Mouse (Mus musculus) spleen, embryonic (tissue): ENCODE results near the gene Traf5.

Source experiments
- CTCF ChIA-PET: fragments of 350-600 bp; sonication (Branson Sonifier 250); formaldehyde crosslinking; loops from one replicate; lab custom pipeline; 2022; lab: Charles Lee

Gene Traf5

DNA sequence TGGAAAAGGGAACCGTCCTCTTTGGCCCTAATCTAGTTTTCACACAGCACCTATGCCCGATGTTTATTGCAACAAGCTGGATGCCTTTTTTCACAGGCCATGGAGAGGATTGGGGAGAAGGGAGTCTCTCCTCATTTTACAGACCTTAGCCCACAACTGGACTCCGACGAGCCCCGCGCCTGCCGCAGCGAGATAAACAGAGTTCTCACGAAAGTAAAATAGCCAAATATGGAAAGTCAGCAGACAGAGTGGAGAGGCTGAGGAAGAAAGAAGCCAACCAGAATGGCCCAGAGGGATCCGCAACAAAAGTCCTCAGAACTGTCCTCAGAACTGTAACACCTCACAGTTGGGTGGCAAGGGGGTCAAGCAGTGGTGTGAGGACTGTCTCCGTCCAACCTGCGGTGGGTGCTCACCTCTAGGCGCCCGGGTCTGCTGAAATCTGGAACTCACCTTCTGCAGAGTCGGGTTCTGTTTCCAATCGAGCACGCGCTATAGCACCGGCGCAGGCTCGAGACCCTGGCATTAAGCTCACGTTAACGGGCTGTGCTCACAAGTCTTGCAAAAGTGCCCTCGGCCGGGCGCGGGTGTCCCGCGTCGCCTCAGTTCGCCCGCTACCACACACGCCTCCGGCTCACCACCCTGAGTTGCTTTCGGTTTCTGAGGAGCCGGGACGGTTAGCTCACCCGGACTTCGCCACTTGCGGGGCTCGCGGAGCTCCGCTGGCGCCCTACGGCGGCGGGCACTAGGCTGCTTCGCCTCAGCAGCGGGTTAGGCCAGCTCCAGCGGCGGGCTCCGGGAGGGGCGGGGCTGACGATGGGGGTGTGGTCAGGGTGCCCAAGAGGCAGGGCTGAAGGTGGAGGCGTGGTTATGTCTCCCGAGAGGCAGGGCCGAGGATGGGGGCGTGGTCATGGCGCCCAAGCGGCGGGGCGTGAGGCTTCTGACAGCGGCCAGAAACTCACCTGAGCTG is at the start of gene Traf5:
Gene Traf5, minus strand, starts transcription at position 754 of the 967 bp plus-strand sequence.
- CTCF ChIA-PET, result interaction anchor here (1.0 to 3.4 kb wide), 3 partner anchors 18 to 127 kb away, joined by 3 to 26 read pairs (median 6); no protein-coding TSS in a partner anchor

DNA sequence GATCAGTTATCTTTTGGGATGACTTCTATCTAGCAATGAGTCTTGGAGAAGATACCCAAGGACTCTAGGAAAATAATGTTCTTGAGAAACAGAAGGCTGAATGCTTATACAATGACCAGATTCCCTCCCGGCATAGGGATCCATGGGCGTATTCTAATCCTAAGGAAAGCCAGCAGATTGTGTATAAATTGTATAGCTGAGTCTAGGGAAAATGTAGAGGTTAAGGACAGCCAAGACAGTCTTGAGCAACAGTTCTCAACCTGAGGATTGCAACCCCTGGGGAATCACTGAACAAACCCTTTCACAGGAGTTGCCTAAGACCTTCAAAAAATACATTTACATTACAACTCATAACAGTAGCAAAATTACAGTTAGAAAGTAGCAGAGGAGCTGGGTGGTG is 48.0 kb upstream of the Traf5 start:
- CTCF ChIA-PET, result no interaction called here

DNA sequence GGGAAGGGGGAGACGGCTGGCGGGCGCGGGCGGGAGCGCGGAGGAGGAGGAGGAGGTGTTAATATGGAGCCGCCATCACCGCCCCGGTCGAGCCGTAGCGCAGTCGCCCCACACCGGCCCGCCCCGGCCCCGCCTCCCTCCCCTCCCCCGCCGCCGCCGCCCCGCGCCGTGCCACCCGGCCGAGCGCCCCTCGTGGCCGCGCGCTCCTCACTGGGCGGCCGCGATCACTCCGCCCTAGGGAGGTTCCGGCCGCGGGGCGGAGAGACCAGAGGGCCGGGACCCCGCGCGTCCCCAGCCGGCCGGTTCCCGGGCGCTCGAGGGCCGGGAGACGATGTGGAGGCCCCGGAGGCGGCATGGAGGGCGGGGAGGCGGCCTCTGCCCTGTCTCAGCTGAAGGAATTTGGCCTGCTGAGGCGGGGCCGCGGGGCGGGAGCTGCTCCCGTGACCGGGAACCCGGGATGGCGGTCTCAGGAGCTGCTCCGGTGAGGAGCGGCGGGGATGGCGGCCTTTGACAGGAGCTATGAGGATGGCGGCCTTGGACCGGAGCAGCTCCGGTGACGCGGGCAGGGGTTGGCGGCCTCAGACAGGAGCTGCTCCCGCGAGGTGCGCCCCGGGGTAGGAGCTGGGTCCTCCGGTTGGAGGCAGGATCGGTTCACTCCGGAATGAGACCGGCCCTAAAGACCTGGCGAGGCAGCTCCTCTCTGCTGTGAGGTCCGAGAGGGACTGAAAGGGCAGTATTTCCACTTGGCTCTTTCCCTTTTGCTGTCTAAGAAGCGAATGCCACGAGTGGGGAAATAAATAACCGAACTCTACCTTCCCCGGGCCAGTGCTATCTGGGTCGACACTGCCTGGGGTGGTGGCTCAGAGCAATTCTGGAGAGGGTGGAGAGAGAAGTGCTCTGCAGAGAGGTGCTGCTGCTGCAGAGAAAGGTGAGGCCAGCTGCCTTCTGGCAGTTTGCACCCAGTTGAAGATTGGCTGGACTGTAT is 45.9 kb upstream of the Traf5 start, which contains the start of gene Rcor3:
Gene Rcor3, minus strand, starts transcription at position 137 of the 985 bp plus-strand sequence.
- CTCF ChIA-PET, result interaction anchor here (0.5 to 0.6 kb wide), 2 partner anchors 8 to 10 kb away, joined by 3 read pairs; no protein-coding TSS in a partner anchor

DNA sequence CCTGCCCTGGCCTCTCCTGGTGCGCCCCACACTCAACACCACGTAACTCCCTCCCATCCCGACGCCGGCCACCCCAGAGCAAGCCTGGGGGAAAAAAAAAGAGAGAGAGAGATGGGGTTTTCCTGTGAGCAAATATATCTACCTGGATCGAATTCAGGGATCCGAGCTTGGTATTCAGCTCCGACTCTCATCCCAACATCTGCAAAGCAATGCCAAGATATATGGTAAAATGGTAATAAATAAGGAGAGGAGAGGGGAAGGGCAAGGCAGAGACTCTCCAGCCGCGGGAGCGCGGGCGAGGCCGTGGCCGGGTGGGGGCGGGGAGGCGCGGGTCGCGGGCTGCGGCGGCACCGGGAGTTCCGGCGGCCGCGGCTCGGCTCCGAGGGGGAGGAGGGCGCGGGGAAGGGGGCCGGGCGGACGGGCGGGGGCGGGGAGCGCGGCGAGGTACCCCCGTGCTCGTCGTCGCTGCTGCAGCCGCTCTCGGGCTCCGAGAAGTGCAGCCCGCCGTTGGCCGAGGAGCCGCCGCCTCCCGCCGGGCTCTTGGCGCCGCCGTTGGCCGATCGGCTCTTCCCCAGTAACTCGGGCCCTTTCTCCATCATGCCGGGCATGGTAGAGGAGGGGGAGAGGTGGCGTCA is 45.0 kb upstream of the Traf5 start:
- CTCF ChIA-PET, result interaction anchor here (0.5 kb wide), 1 partner anchor 7 kb away, joined by 3 read pairs; no protein-coding TSS in a partner anchor

DNA sequence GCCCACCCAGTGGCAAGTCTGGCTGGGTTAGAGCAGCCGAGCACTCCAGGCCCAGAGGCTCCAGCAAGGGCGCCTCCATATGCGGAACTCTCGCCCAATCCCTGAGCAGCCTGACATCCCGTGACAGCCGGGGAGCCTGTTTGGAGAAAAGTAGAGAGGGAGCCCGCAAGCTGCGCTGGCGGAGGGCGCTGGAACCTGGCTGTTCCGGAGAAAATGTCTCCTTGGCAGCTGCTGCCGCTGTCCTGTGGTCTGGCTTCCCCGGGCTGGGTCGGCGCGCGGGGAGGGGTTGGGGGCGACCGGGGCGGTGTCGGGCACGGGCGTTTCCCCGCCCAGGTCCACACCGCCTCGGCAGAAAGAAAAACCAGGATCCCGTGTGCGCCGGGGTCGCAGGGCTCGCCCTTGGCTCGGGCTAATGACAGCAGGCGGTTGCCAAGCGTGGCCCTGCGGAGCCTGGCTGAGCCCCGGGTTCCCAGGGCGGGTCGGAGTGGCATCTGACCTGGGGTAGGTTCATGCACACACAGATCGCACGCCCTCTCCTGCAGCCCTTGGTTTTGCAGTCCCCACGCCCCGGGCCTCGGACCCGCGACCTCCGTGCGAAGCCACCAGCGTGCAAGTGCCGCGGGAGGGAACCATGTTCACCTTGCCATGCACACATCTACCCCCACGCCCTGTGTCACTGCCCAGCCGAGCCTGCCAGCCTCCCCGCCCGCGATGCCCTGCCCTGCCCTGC is 44.4 kb upstream of the Traf5 start:
- CTCF ChIA-PET, result no interaction called here

DNA sequence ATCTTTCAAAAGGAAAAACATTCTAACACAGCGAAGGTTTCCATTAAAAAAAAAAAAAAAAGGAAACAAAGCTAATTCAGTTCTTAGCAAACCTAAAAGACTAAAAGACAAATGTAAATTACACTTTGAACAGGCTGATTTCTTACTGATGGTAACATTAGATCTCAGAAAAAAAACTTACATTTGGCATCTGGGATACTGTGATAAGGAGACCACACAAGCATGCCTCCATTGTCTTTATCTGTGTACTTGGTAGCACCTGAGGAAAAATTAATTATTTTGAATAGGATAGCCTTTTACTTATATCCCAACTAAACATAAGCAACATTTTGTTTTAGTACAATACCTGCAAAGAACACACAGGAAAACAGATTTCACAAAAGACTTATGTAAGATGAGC is 37.8 kb upstream of the Traf5 start:
- CTCF ChIA-PET, result interaction anchor here (0.6 kb wide), 1 partner anchor 8 kb away, joined by 3 read pairs; the partner anchor contains the start of gene Rcor3

DNA sequence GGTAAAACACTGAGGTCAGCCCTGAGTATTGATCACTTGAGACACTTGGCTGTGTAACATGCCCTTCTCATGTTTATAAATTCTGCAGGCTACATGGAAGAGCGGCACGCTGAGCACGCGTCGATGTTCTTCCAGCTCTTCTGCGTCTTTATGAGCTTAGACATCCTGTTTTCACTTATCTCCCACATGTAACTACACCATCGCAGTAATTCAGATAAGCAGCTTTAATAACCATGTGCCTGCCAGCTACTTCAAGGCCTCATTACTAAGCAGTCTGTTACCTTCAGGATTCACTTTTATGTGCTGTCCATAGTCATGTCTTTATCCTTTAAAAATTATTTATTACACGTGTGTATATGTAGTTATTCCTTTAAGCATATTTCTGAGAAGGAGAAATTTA is 36.0 kb upstream of the Traf5 start:
- CTCF ChIA-PET, result no interaction called here

DNA sequence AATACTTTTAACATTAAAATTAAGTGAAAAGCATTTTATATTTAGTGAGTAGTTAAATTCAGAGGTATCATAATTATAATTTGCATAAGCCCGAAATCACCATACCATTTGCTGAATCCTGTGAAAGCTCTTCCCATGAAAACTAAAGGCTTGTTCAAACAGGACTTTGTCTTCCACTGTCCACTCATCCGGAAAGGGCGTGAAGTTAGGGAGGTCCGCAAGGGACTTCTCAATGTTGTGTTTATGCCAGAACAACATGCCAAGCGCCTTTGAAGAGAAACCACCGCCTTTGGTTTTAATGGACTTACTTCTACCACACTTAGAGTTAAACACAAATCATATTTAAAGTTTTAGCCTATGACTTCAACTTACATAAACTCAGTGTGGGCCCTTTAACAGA is 33.4 kb upstream of the Traf5 start:
- CTCF ChIA-PET, result no interaction called here

DNA sequence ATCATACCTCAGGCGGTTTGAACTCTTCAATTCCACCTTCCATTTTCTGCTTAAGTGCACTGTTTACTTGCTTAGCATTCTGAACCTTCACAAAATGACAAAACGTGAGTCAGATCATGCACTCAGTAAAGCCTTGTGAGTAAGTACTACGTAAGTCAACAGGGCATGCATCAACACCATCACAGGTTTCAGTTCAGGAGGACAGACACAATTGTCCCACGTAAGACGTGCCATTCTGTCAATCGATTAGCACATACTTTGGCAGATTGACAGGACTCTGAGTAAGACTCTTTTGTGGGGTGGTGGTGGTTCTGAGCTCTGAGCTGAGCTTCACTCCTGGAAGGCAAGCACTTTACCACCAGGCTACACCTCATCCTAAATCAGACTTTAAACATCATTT is 23.9 kb upstream of the Traf5 start:
- CTCF ChIA-PET, result no interaction called here

DNA sequence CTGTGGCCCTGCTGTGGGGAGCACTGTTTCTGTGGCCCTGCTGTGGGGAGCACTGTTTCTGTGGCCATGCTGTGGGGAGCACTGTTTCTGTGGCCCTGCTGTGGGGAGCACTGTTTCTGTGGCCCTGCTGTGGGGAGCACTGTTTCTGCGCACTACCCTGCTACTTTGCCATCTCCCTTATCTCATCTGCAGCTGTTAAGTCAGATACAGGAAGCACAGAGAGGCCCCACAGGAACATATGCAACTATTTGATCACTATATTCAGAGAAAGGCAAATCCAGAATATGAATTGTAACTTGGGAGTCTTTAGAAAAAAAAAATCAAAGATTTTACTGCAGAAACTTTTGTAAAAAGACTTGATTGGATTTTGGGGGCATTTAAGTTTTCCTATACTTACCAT is 23.0 kb upstream of the Traf5 start:
- CTCF ChIA-PET, result no interaction called here

DNA sequence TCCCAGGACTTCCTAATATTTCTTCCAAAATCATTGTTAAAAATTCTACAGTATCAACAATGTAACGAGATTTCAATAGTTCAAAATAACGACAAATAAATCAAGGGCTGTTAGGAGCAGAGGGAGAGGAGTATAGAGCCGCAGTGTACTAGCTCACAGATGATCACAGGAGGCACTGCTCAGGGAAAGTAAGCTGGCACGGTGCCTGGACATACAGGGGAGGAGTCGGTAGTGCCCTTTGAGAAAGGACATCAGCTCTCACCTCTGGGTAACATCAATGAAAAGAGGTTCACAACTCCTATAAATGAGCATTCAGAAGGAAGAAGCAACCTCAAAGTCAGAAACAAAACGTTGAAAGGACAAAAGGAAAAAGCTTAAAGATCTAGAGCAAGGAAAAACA is 16.8 kb upstream of the Traf5 start:
- CTCF ChIA-PET, result no interaction called here

DNA sequence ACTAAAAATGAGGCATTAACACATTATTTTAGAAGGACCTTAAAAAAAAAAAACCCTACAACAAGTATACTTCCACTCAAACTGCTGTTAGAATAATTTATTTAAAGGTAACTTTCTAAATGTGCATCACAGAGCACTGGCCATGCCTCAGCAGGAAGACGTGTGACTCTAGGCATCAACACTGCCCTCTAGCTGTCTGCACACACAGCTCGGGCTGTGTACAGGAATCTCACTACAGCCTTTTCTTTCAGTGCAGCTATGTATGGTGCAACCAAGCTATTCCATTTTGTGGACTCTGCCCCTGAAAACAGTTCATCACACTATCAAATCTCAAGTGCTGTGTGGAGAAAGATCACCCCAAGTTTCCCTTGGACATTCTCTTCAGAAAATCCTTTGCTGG is 15.0 kb upstream of the Traf5 start:
- CTCF ChIA-PET, result no interaction called here

DNA sequence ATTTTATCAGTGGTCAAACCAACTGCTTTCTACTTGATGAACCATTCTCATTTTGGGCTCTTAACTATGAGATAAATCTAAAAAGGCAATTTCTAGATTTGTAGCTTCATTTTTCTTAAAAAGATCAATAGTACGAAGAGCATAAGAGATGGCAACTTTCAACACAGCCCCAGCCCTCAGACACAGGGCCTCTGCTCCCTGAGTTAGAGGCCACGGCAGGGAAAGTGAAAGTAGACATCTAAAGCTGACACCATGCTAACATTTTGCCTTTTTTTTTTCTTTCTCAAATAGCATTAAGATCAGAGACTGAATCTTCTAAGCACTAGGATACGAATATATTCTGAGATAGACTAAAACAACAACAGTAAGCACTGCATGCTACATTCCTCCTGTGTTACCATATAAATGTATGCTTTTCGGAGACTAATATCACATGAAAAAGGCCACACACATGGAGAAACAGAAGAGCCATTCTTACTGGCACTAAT is 13.6 kb upstream of the Traf5 start:
- CTCF ChIA-PET, result no interaction called here

DNA sequence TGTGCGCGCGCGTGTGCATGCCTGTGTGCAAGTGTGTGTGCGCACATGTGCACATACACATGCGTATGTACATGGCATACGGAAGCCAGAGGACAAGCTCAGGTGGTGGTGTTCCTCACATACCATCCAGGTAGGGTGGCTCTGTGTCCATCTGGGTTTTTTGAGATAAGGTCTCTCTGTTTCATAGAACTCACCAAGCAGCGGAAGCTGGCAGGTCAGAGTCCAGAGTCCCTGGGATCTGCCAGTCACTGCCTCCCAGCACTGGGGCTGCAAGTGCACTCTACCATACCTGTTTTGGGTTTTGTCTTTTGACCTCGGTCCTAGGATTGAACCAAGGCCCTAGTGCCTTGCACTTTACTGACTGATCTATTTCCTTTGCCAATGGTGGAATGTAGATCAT is 11.7 kb upstream of the Traf5 start:
- CTCF ChIA-PET, result no interaction called here

DNA sequence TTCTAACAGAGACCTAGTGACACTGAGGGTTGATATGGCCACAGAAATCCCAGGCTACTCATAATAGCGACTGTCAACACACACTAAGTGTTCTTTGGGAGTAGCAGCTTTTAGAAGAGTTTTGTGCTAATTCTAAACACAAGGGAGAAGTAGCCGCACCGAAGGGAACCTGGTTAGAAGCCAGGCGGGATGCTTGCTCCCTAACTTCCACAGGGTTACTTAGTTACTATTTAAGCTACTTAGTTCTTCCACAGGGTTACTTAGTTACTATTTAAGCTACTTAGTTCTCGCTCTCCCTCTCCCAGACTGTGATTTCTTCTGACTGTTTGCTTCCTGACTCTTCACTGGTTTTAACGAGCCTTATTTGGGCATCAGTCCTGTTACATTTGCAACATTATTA is 10.8 kb upstream of the Traf5 start:
- CTCF ChIA-PET, result no interaction called here

DNA sequence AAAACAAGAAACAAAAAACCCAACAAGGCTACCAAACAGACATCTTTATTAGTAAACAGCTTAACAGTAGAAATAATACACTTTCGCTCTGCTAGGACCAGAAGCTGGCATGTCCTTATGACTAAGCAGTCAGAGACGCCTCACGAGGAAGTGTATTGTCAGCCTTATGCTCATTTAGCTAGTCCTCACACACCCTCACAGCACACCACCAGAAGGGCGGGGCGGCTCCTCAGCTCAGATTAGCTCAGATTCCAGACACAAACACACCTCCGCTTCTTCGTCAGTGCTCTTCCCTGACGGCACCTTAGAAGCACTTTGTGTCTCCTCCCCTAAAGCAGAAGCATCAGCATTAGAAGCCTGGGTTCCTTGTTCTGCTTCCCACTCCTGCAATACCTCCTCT is 9.0 kb upstream of the Traf5 start:
- CTCF ChIA-PET, result no interaction called here

DNA sequence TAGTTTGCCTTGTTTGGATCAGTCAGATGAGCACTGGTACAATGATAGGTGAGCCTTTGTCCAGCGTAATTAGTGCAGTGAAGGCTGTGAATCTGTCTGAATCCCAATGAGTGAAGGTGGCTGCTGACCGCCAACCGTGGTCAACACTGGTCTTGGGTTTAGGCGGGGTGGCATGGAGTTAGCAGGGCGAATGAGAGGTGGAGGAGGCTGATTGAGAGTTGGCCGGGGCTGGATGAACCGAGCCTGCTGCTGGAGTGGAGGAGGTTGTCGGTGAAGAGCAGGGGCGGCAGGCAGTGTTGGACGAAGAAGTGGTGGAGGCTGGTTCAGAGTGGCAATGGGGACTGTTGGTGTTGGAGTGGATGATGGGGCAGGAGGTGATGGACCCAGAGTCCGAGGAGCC is 8.4 kb upstream of the Traf5 start:
- CTCF ChIA-PET, result no interaction called here

DNA sequence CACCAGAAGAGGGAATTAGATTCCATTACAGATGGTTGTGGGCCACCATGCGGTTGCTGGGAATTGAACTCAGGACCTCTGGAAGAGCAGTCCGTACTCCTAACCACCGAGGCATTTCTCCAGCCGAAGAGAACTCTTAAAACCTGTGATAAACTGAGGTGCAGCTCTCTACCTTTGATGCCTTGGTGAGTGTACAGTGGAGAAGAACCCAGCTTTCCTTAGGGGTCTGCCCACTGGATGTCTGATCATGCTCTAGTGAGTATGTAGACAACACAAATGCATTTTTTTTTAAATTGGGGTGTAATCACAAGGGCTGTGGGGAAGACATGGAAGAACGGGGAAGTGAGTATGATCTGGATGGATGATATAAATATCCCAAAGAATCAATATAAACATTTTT is 3.3 kb upstream of the Traf5 start:
- CTCF ChIA-PET, result interaction anchor here (0.7 kb wide), 1 partner anchor 131 kb away, joined by 3 read pairs; no protein-coding TSS in a partner anchor

DNA sequence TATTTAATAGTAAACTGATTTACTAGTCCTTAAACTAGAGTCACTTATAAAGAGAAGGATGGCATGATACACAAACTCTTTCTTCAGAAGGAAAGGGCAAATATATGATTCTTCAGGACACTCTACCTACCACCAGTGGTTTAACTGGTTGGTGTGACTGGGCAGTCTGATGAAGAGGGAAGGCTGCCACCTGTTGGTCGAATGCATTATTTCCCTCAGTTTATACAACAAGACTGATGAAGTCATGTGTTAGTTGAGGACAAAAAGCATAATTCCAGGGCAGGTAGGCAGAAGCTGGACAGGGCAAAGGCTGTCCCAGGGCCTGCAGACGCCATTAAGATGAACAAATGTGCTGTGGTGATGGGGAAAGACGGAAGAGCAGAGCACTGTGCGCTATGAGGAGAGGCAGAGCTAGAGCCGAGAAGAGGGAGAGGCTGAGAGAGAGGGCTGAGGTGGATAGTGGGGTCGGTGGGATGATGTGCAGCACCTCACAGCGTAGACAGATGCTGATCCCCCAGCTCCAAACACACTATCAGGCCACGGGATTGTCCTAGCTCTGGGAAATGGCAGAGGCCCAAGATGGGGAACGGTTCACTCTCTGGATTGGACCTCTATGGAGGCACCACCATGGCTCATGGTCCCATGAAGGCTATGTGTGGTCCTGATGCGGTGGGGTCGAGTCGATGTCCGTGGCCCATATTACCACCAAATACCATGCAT is 2.3 kb upstream of the Traf5 start:
- CTCF ChIA-PET, result interaction anchor here (0.6 to 3.4 kb wide), 3 partner anchors 130 to 594 kb away, joined by 3 to 26 read pairs (median 6); no protein-coding TSS in a partner anchor
